Mouse (Mus musculus) retina, postnatal 7 days (tissue): Measurements from ENCODE around the gene Npff.
A peak's percentile ranks its signal among the peaks of the same experiment; 100 is the strongest.

Experiments used
- DNase-seq: peaks from one replicate; pipeline ENCODE4 v3.0.0-alpha.2; 2012; ENCODE audit warnings: low read depth, low spot score

The Npff gene

DNA sequence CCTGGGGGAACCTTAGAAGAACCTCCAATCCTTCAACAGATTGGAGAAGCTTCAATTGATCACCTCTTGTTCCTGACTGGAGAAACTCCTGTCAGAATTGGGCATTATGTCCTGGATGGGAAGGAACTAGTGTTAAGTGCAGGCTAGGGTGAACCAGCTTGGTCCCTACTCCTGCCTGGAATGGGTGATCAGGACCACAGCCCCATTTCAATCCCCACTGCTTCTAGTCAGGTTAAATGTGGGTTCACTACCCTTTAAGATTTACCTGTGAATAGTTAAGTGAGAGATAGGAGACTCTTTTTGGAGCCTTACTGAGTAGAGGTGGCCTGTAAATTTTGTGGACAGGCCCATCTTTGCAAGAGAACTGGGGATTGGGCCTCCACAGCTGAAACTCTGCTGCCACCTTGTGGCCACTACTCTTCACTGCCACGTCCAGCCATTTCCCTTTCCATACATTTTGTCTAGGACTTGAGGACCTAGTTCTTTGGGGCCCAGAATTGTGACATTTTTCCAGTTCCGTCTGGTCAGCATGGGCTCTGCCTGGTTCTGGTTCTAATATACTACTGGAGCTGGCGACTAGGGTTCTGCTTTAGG, at the start of gene Npff:
Npff (minus strand) TSS at position 51 of the 594 bp plus-strand sequence.
- DNase-seq, result peak; percentile 63

- DNase-seq, result no peak
These were observed 47.3 kb upstream of the Npff start for GRCm38 (mm10) chr15:102572081-102572480.

GRCm38 (mm10) chr15:102567849-102568248, 43.1 kb upstream of the Npff start:
- DNase-seq, result no peak

DNA sequence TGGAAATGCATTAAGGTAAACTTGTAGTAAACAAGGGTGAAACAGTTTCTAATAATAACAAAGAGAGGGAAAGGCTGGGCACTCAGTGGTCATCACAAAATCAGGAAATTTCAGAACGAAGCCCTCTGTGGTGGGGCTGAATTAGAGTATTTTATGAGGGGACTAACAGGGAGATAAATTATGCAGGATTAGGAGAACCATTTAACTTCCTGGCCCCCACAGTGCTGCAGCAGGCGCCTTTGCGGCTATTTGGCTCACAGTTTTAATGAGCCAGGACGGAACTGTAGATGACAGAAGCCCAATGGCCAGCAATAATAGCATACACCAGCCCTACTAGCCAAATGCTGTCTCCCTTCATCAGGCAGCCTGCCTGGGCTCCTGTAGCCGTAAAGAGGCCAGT, 38.9 kb upstream of the Npff start:
- DNase-seq, result no peak

DNA sequence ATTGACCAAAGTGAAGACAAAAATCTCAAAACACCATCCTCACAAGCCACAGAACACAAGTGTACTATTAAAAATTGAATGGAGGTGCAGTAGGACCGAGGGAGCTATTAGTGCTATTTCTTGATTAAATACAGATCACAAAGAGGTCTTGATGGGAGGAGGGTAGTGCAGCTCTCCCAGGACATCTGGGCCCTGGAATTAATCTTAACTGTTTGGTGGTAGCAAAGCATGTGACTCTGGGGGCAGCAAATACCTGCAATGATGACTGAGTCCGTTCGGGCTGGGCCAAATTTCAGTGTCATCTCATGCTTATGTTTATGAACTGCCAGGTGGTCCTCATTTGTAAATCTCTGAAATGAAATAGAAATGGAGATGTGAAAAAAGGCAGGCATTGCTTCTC, 38.3 kb upstream of the Npff start:
- DNase-seq, result no peak

DNA sequence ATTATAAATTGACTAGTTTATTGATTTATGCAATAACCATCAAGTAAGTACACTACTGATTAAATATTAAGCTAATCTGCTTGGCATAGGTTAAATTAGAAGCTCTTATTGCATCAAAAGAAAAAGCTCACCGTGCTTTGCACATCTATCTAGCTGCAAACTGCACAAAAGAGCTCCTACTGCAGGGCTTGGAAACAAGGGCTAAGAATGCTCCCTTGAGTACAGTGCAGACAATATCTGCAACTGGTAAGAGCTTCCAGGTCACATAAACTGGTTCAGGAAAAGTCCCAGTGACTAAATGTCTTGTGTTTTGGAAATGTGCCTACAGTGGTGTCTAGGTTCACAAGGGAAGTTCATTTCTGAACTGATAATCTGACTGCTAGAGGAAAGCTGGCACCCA, 37.7 kb upstream of the Npff start:
- DNase-seq, result no peak

GRCm38 (mm10) chr15:102557580-102557979, 32.8 kb upstream of the Npff start:
- no peak for DNase-seq

DNA sequence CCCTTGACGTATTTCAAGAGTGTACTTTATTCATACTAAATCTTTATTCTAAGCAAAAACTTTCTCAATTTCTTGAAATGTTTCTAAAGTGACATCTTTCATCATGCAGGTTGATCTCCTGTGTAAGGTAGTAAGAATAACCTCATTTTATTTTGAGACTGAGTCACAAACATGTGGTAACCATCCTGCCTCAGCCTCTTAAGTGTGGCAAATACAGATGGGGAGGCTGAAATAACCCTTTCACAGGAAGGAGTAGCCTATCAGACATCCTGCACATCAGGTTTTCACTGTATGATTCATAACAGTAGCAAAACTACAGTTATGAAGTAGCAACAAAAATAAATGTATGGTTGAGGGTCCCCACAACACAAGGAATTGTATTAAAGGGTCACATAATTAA, 30.8 kb upstream of the Npff start:
- no peak for DNase-seq

- DNase-seq, result no peak
These were observed 27.9 kb upstream of the Npff start for GRCm38 (mm10) chr15:102552599-102552998.

DNA sequence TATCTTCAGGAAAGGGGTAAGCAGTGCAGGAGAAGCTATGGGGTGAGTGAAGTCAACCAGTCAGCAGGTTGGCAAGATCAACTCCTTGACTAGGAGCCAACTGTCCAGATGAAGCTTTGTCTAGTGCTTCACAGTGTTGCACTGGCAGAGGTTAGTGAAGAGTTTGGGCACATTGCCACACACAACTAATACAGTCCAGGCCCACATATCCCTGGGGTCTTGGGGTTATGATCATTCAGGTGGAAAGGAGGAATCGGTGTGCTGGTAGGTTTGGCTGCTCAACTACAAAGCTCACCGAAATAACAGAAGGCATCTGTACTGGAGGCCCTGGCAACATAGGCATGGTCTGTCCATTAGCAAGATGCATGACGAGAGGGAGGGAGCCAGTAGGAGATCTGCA, 22.7 kb upstream of the Npff start:
- no peak for DNase-seq

DNA sequence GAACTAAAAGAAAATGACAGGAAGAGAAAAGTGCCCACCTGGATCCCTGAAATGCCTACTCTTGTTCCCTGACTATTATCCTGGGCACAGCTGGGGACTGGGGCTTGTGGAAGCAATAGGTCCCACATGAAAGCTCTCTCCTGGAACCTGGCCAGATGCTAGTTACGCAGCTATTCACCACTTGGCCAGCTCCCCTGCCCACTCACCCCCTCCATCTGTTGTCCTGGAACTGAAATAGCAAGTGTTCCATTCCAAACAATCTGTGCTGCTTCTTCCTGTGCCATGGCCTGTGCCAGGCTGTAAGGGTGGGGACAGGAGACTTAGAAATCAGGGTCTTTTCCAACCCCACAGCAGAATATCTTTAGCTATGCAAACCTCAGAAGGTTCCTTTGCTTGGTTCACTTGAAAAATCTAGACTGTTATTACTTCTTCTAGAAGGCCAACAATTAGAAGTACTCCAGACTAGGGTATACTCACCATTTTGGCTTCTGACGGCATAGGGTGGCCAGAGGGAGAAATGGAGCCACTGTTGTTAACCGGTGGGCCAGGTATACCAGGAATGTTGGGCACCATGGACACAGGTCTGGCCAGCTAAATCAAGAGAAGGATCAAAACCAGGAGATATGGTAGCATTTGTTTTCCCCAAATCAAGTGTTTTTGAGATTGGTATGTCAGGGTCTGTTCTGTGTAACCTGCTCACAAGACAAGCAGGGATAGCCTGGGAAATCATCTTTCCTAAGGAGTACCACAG, 22.1 kb upstream of the Npff start:
- DNase-seq, result peak; percentile 19

DNA sequence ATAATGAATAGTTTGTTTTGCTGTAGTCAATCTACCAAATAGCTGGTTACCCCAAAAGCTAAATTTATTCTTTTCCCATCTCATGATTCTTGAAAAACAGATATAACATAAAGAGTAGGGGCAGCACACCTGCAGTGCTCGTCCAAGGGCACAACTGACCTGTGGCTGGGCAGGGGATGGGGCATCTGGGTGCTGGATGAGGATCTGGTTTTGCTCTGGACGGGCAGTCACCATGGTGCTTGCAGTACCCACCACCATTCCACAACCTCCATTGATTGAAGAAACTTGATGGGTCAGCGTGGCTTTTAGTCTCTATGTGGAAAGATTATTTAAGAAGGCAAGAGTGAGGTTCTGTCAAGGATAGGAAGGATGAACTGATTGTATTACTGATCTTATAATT, 21.5 kb upstream of the Npff start:
- DNase-seq, result no peak

GRCm38 (mm10) chr15:102544801-102545200, 20.1 kb upstream of the Npff start:
- no peak for DNase-seq

DNA sequence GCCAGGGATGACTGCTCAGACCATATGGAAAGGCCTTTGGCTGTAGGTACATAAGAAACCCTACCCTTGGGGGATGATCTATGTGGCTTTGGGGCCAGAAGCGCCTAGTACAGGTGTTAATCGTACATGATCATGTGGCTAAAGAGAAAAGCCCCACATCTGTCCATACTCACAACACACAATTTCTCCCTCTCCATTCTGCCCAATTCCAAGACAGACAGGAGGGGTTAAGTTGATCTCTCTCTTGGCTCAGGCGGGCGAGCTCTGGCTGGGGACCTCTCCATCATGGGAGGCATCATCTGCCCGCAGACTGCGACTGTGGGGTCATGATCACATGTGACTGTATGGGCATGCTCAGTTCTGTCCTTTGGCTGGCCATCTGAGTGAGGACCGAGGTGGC, 9.2 kb upstream of the Npff start:
- DNase-seq, result no peak

DNA sequence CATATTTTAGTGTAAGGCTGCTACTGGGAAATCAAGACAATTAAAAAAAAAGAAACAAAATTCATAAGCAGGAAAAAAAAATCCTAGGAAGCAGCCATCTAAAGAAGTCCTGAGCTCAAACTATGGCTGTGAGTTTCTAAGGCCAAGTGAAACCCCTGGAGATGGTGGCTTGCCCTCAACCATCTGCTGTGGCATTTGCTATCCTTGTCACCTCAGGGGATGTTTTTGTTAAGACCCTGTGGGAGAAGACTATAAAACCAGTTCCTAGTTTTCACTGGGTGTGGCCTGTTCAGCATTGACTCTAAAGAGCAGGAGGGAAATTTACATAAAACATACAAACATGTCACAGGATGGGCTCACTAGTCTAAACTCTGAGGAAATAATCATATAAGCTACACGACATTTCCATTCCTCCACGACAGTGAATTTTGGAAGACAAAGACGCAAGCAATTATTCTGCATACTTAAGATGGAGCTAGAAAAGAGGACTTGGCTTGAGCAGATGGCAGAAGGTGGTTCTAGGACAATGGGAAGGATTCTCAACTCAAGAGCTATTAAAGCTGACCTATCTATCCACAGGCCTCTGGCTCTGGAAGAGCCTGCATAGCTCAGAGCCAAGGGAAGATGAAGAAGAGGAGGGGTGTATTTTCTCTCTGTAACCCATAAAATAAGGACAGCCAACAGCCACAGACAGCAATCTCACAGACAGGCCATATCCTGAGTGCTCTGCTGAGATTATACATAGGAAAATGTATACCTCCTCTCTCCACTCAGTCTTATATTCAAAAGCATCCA, 7.6 kb upstream of the Npff start:
- DNase-seq, result no peak

- no peak for DNase-seq
These were observed 6.8 kb upstream of the Npff start for GRCm38 (mm10) chr15:102531586-102531985.

GRCm38 (mm10) chr15:102530566-102530965, 5.8 kb upstream of the Npff start:
- DNase-seq, result no peak

- DNase-seq, result no peak
These were observed 3.7 kb upstream of the Npff start for GRCm38 (mm10) chr15:102528396-102528795.

DNA sequence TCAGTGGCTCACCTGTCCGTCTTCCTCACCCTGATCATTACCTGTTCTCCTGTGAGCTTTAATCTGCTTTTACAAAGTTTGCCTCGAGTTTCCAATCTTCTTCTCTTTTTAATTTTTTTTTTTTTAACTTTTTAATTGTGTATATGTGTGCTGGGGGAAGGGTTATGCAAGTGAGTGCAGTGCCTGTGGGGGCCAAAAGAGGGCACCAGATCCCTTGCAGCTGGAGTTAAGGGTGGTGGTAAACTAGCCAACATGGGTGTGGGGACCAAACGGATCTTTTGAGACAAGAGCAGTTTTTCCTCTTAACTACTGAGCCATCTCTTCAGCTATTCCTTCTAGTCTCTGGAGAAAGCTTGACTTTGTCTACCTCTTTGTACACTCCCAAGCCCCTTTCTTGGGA, 3.2 kb upstream of the Npff start:
- no peak for DNase-seq

DNA sequence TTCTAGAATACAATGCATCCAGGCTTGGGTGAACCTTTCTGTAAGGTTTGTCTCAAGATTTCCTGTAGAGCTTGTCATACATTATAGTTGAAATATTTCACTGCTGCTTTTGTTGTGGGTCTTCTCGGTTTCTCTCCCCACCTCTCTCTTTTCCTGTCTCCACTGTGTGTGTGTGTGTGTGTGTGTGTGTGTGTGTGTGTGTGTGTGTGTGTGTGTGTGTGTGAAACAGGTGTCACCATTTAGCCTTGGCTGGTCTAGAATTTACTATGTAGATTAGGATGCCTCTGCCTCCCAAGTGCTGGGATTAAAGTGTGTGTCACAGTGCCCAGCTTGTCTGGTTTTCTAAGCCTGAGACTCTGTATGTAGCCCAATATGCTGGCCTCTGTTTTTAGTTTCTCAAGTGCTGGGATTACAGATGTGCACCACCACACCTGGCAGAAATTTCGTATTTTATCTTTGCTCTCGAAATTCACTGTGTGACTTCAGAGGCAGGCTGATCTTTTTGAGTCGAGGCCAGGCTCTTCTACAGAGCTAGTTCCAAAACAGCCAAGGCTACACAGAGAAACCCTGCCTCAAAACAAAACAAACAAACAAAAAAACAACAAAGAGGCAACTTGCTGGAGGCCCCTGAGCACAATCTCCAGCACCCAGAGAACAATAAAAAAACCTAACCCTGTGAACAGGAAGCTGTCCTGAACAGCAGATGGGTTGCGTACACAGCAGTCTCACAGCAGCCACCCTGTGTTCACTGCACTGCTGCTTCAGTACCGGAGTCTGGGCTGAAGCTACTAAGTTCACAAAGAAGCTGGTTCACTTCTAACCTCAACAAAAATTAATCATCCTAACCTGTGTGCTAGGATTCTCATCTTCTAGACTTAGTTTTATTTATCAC, 1.6 kb upstream of the Npff start:
- DNase-seq, result no peak

DNA sequence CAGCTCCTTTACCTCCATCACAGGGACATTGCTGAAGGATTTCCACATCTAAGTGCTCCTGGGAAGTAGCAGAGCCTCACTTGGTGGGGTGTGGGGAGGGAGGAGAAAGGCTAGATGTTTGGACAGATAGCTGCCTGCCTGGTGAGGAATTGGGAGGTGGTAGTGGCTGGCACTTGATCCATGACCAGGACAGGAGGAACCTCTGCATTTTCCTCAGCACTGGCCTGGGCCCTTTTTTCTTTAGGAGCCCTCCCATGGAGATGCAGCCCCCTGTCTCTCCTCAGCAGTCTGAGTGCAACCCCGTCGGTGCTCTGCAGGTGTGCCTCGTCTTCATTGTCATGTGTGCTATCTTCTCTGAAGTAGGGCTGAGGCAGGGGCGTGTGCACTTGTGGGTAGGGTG, 3.3 kb downstream of the Npff start:
- DNase-seq, result no peak

DNA sequence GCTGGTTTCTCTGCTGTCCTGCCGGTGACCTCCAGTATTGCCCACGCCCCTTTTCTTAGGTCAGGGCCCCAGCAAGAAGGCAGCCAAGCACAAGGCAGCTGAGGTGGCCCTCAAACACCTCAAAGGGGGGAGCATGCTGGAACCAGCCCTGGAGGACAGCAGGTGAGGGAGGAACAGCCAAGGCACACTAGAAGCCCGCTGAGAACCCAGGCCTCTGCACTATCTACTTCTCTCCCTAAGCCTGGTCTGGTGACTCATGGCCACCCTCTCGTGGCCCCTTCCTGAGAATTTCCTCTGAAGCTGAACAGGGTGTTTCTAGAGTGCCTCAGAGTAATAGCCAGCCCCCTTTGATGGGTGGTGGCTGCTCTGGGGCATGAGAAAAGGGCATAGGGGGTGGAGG, 4.3 kb downstream of the Npff start:
- no peak for DNase-seq
